ENCODE assay signal across 12 mouse cellular contexts in genomic region chr4:148000202-148000772, GRCm38 (mm10). TPM values are rescaled to one million over a fixed set of nuclear protein-coding genes. Genes with fewer than 3 reads are reported as not detected.
DNase-seq lines count a peak whose midpoint lies in the region; ATAC-seq and TF ChIP-seq lines count a peak whose summit lies in the region.
"Had no signal": no experiment of that assay in that cellular context is flagged by ENCODE, and none has a peak within 500 bp of the region (broad histone marks: within the 10 kb centered on the region; RNA-seq: fewer than 3 reads in every experiment).

TSS of gene Nppa (plus strand) at chr4:148000722.

- TF ChIP-seq EP300 in stomach, postnatal 0 days (optimal IDR thresholded peaks at IDR 0.05), result no peak

- no peaks in the 10 kb centered on the region for H3K9me3 ChIP-seq in forebrain, embryonic 12.5 days
- H3K9me3 ChIP-seq in forebrain, embryonic 10.5 days, result no peaks in the 10 kb centered on the region
- H3K9me3 ChIP-seq in hindbrain, embryonic 13.5 days, result no peaks in the 10 kb centered on the region
- no peaks in the 10 kb centered on the region for H3K9me3 ChIP-seq in stomach, postnatal 0 days (ENCODE audit: control insufficient read depth, low read length)
- H3K9me3 ChIP-seq: kidney, embryonic 15.5 days had no signal

- H3K4me2 ChIP-seq in forebrain, embryonic 12.5 days, result no peak within 1 kb of the TSS
- H3K4me2 ChIP-seq in hindbrain, embryonic 13.5 days, result peak within 1 kb of the TSS; percentile 8; the same call in 1 of the 2 replicates
- H3K4me2 ChIP-seq in stomach, postnatal 0 days (replicated peaks; ENCODE audit: low read depth), result no peak within 1 kb of the TSS
- H3K4me2 ChIP-seq: kidney, embryonic 15.5 days had no signal

- H3K36me3 ChIP-seq in forebrain, embryonic 12.5 days (replicated peaks), result peaks cover 25% of the 10 kb centered on the region
- peaks cover 21% of the 10 kb centered on the region for H3K36me3 ChIP-seq in forebrain, embryonic 10.5 days (replicated peaks)
- H3K36me3 ChIP-seq in hindbrain, embryonic 13.5 days, result peaks cover 26% of the 10 kb centered on the region
- H3K36me3 ChIP-seq in stomach, postnatal 0 days (ENCODE audit: control insufficient read depth, insufficient read depth, low read length), result no peaks in the 10 kb centered on the region

- peaks cover 12% of the 10 kb centered on the region for H3K4me1 ChIP-seq in forebrain, embryonic 12.5 days
- H3K4me1 ChIP-seq in forebrain, embryonic 10.5 days, result peaks cover 8% of the 10 kb centered on the region
- peaks cover 31% of the 10 kb centered on the region for H3K4me1 ChIP-seq in hindbrain, embryonic 13.5 days (replicated peaks)
- no peaks in the 10 kb centered on the region for H3K4me1 ChIP-seq in stomach, postnatal 0 days (replicated peaks; ENCODE audit: control insufficient read depth, insufficient read depth)
- H3K4me1 ChIP-seq: kidney, embryonic 15.5 days had no signal

- no peak for TF ChIP-seq CTCF in stomach, postnatal 0 days (IDR thresholded peaks at IDR 0.05; ENCODE audit: low read depth)

- no peak for DNase-seq in forebrain, embryonic 10.5 days (ENCODE audit: extremely low spot score, low spot score)
- peak; percentile 47 for DNase-seq in right cerebral cortex, postnatal 4 days
- DNase-seq in right cerebral cortex, adult 18-20 months, result no peak
- DNase-seq in c-Kit-positive CD71-positive TER-119-positive erythroid progenitor cells, embryonic 14.5 days (ENCODE audit: low spot score), result no peak
- DNase-seq in gastrocnemius, postnatal 25 days, result no peak
- DNase-seq in stomach, postnatal 0 days (ENCODE audit: low spot score), result no peak
- DNase-seq: lung, postnatal 4 days had no signal

- H3K27ac ChIP-seq in forebrain, embryonic 12.5 days, result 0 out of 2 replicates have a peak within 1 kb of the TSS, but pooled peaks have one; percentile 31
- no peak within 1 kb of the TSS for H3K27ac ChIP-seq in forebrain, embryonic 10.5 days
- peak within 1 kb of the TSS; percentile 79 for H3K27ac ChIP-seq in hindbrain, embryonic 13.5 days
- no peak within 1 kb of the TSS for H3K27ac ChIP-seq in stomach, postnatal 0 days (replicated peaks)
- H3K27ac ChIP-seq: kidney, embryonic 15.5 days had no signal

- no peak within 1 kb of the TSS for H3K9ac ChIP-seq in forebrain, embryonic 12.5 days
- peak within 1 kb of the TSS; percentile 13; the same call in 1 of the 2 replicates for H3K9ac ChIP-seq in hindbrain, embryonic 13.5 days
- no peak within 1 kb of the TSS for H3K9ac ChIP-seq in stomach, postnatal 0 days (ENCODE audit: low read length)
- H3K9ac ChIP-seq: kidney, embryonic 15.5 days had no signal

- WGBS in forebrain, embryonic 12.5 days, result 56% methylated on average over 12 of the region's 12 CpGs
- 63% methylated on average over 12 of the region's 12 CpGs for WGBS in forebrain, embryonic 10.5 days
- 47% methylated on average over 12 of the region's 12 CpGs for WGBS in hindbrain, embryonic 13.5 days
- 32% methylated on average over 12 of the region's 12 CpGs for WGBS in stomach, postnatal 0 days

- no peak within 1 kb of the TSS for H3K4me3 ChIP-seq in forebrain, embryonic 12.5 days (replicated peaks)
- H3K4me3 ChIP-seq in forebrain, embryonic 10.5 days, result no peak within 1 kb of the TSS
- H3K4me3 ChIP-seq in hindbrain, embryonic 13.5 days, result no peak within 1 kb of the TSS
- no peak within 1 kb of the TSS for H3K4me3 ChIP-seq in stomach, postnatal 0 days (ENCODE audit: low read depth, low read length)
- H3K4me3 ChIP-seq: kidney, embryonic 15.5 days had no signal

- no peaks in the 10 kb centered on the region for H3K27me3 ChIP-seq in forebrain, embryonic 12.5 days
- H3K27me3 ChIP-seq in forebrain, embryonic 10.5 days (ENCODE audit: poor library complexity, severe bottlenecking), result no peaks in the 10 kb centered on the region
- no peaks in the 10 kb centered on the region for H3K27me3 ChIP-seq in hindbrain, embryonic 13.5 days
- H3K27me3 ChIP-seq in stomach, postnatal 0 days (ENCODE audit: control insufficient read depth, insufficient read depth, low read length), result no peaks in the 10 kb centered on the region
- H3K27me3 ChIP-seq: kidney, embryonic 15.5 days had no signal

- ATAC-seq in forebrain, embryonic 12.5 days (ENCODE audit: low FRiP score), result no peak
- ATAC-seq in hindbrain, embryonic 13.5 days (ENCODE audit: low FRiP score), result peak; percentile 41; the same call in 1 of the 2 replicates
- ATAC-seq in stomach, postnatal 0 days (ENCODE audit: low FRiP score, low TSS enrichment), result no peak

RNA-seq across cellular contexts. Expression of gene Nppa, which starts in this region (rescaled TPM):
- polyA plus RNA-seq in forebrain, embryonic 12.5 days (2016; fragmentation: Nextera tagmentation; extraction: Ambion mirVana), result 0.82 and 0.99 TPM in 2 replicates
- polyA plus RNA-seq in forebrain, embryonic 10.5 days (2016; fragmentation: Nextera tagmentation; extraction: Ambion mirVana), result 0.31 TPM in 1 of 2 replicates, not detected in the other
- polyA plus RNA-seq in hindbrain, embryonic 13.5 days (2015; fragmentation: Nextera tagmentation; extraction: Ambion mirVana), result 3.9 and 5.2 TPM in 2 replicates
- total RNA-seq in gastrocnemius, postnatal 25 days (2021), result not detected
- 0.30 and 0.74 TPM in 2 replicates for polyA plus RNA-seq in stomach, postnatal 0 days (2015; fragmentation: Nextera tagmentation; extraction: Ambion mirVana)
- total RNA-seq: gastrocnemius, adult 18-20 months; left cerebral cortex, postnatal 36 days had no signal

Comparison
In these comparisons a context has a peak if more than half of its experiments do, and no peak if none do; other contexts are left out.
1. H3K27ac ChIP-seq: peak in forebrain, embryonic 12.5 days (single experiment) and hindbrain, embryonic 13.5 days (single experiment); none in forebrain, embryonic 10.5 days (single experiment) and stomach, postnatal 0 days (single experiment).